Mouse (Mus musculus) 3T3-L1 (cell line): ENCODE results near the gene Zfp691.

Source experiments
- DNase-seq: peaks from one replicate; pipeline ENCODE4 v3.0.0-alpha.2; 2015; ENCODE audit warnings: low read depth, low spot score

The Zfp691 gene

GRCm38 (mm10) chr4:119167663-119168062 is 6.3 kb downstream of the Zfp691 start:
- peak; percentile 96 for DNase-seq

- DNase-seq = no peak
Observed at GRCm38 (mm10) chr4:119167068-119167467, 6.9 kb downstream of the Zfp691 start.

- no peak for DNase-seq
Observed at GRCm38 (mm10) chr4:119165916-119166315, 8.1 kb downstream of the Zfp691 start.

GRCm38 (mm10) chr4:119162990-119163389 is 11.0 kb downstream of the Zfp691 start:
- no peak for DNase-seq

GRCm38 (mm10) chr4:119161358-119161757 is 12.6 kb downstream of the Zfp691 start:
- DNase-seq = no peak

- DNase-seq = no peak
Observed at GRCm38 (mm10) chr4:119157891-119158290, 16.1 kb downstream of the Zfp691 start.

GRCm38 (mm10) chr4:119157186-119157585 is 16.8 kb downstream of the Zfp691 start:
- peak; percentile 51 for DNase-seq

- no peak for DNase-seq
Observed at GRCm38 (mm10) chr4:119148741-119149140, 25.3 kb downstream of the Zfp691 start.

- DNase-seq = no peak
Observed at GRCm38 (mm10) chr4:119147347-119147746, 26.6 kb downstream of the Zfp691 start.

- DNase-seq = peak; percentile 93
Observed at GRCm38 (mm10) chr4:119146816-119147215, 27.2 kb downstream of the Zfp691 start.

GRCm38 (mm10) chr4:119142230-119142871 is 31.6 kb downstream of the Zfp691 start:
- DNase-seq = no peak

- DNase-seq = no peak
Observed at GRCm38 (mm10) chr4:119141191-119141590, 32.8 kb downstream of the Zfp691 start.

- DNase-seq = peak; percentile 78
Observed at GRCm38 (mm10) chr4:119140126-119140525, 33.9 kb downstream of the Zfp691 start.

GRCm38 (mm10) chr4:119138776-119139175 is 35.2 kb downstream of the Zfp691 start:
- no peak for DNase-seq

- DNase-seq = no peak
Observed at GRCm38 (mm10) chr4:119138171-119138570, 35.8 kb downstream of the Zfp691 start.

GRCm38 (mm10) chr4:119137313-119137712 is 36.7 kb downstream of the Zfp691 start:
- DNase-seq = no peak

- DNase-seq = no peak
Observed at GRCm38 (mm10) chr4:119133860-119134259, 40.1 kb downstream of the Zfp691 start.

GRCm38 (mm10) chr4:119133306-119133705 is 40.7 kb downstream of the Zfp691 start:
- DNase-seq = no peak

- DNase-seq = no peak
Observed at GRCm38 (mm10) chr4:119131189-119131910, 42.6 kb downstream of the Zfp691 start.

GRCm38 (mm10) chr4:119129096-119129495 is 44.9 kb downstream of the Zfp691 start:
- no peak for DNase-seq

- DNase-seq = no peak
Observed at GRCm38 (mm10) chr4:119128547-119128946, 45.4 kb downstream of the Zfp691 start.

- no peak for DNase-seq
Observed at GRCm38 (mm10) chr4:119127229-119127628, 46.8 kb downstream of the Zfp691 start.

- DNase-seq = peak; percentile 93
Observed at GRCm38 (mm10) chr4:119125577-119126270, 48.3 kb downstream of the Zfp691 start.
